Mouse (Mus musculus) heart, postnatal 0 days (tissue): ENCODE measurements around the gene Rec8. TPM values are rescaled to one million over a fixed set of nuclear protein-coding genes. Genes with fewer than 3 reads are reported as not detected.

Source experiments
- ATAC-seq: fragments of 200-750 bp; cut with Nextera tagmentation; 2 replicates; pipeline ENCODE4 v1.8.0; 2017; ENCODE audit warnings: low read depth, moderate number of reproducible peaks, moderate library complexity; ENCODE audit not compliant: insufficient read depth
- DNase-seq: peaks from one replicate; pipeline ENCODE4 v3.0.0-alpha.2; 2016; ENCODE audit warnings: low spot score
- H3K27ac ChIP-seq: fragments of 300-500 bp; sonication (generic); 2 replicates; pipeline ENCODE4 v1.5.1; 2014; ENCODE audit warnings: low read depth, mild to moderate bottlenecking
- H3K27me3 ChIP-seq: fragments of 300-500 bp; sonication (generic); 2 replicates; pipeline ENCODE4 v1.6.1; 2014; ENCODE audit warnings: low read length, mixed read lengths; ENCODE audit not compliant: control insufficient read depth, insufficient read depth
- H3K36me3 ChIP-seq: fragments of 300-500 bp; sonication (generic); replicated peaks from 2 replicates; pipeline ENCODE4 v1.6.1; 2014; ENCODE audit warnings: low read length, mixed read lengths; ENCODE audit not compliant: control insufficient read depth, insufficient read depth
- H3K4me1 ChIP-seq: fragments of 300-500 bp; sonication (generic); 2 replicates; pipeline ENCODE4 v1.6.1; 2014; ENCODE audit warnings: antibody characterized with exemption; ENCODE audit not compliant: control insufficient read depth, insufficient read depth
- H3K4me2 ChIP-seq: fragments of 300-500 bp; sonication (generic); 2 replicates; pipeline ENCODE4 v1.6.1; 2014; ENCODE audit warnings: low read depth, mild to moderate bottlenecking, low read length, moderate library complexity
- H3K4me3 ChIP-seq: fragments of 300-500 bp; sonication (generic); 2 replicates; pipeline ENCODE4 v1.5.1; 2014; ENCODE audit warnings: low read depth, low read length
- H3K9ac ChIP-seq: fragments of 300-500 bp; sonication (generic); replicated peaks from 2 replicates; pipeline ENCODE4 v1.6.1; 2014; ENCODE audit warnings: low read depth, low read length, mixed read lengths
- H3K9me3 ChIP-seq: fragments of 300-500 bp; sonication (generic); replicated peaks from 2 replicates; pipeline ENCODE4 v1.6.1; 2016; ENCODE audit warnings: low read length; ENCODE audit not compliant: control insufficient read depth
- CTCF ChIP-seq: IDR thresholded peaks from 2 replicates; pipeline ENCODE4 v1.5.1; 2016; ENCODE audit warnings: antibody characterized with exemption, control low read depth, low read depth
- EP300 ChIP-seq: IDR thresholded peaks from 2 replicates; pipeline ENCODE4 v1.6.1; 2016; ENCODE audit warnings: antibody characterized with exemption, low read depth
- WGBS: fragments of 180-500 bp; shearing (Covaris S2); extraction: QIAGEN DNeasy Blood & Tissue Kit; methylation state at CpG from one replicate; pipeline ENCODE4 v1.1.7; 2014; 5-methylcytosine and 5-hydroxymethylcytosine counted together
- polyA plus RNA-seq: library from polyadenylated mRNA; unstranded; fragments of >200 nt; fragmentation: Nextera tagmentation; extraction: Ambion mirVana; gene quantifications from 2 replicates; pipeline ENCODE4 v1.2.1, GENCODE M21; 2015
- total RNA-seq: library from RNA; depleted of rRNA; stranded (reverse); fragments of >200 nt; gene quantifications from 2 replicates; pipeline ENCODE4 v1.2.3, GENCODE M21; 2014; ENCODE audit warnings: low replicate concordance

Gene Rec8
- total and polyA plus RNA-seq, 2 experiments from 2014 or later, result 1.5 to 2.1 TPM

DNA sequence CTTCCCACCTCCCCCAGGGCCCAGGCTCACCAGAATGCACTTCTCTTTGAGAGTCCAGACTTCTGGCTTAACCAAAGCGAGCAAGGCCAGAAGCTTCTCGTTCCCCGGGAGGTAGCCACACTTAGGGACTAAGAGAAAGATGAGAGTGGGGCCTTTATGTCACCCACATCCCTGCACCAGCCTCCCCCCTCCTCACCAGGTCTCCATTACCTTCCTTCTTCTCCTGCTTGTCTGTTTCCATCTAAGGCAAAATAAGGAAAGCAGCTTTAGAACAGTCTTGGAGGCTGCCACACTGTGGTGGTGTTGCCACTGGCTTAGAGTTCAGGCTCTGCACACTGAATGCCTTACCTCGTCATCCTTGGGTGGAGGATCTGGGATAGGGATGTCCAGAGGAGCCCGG, 28.6 kb upstream of the Rec8 start:
- Histone ChIP-seq H3K4me1 (peaks cover 23% of the 10 kb centered on the region), H3K36me3 (peaks cover 23% of the 10 kb centered on the region), H3K27me3 (no peaks in the 10 kb centered on the region), H3K9me3 (no peaks in the 10 kb centered on the region), H3K4me2 (no peak overlapping the region), H3K4me3 (no peak overlapping the region), H3K27ac (no peak overlapping the region), H3K9ac (no peak overlapping the region)
- DNase-seq, result no peak
- TF ChIP-seq EP300 (no peak), CTCF (no peak)
- no peak for ATAC-seq
- 93% methylated on average over 5 of the region's 5 CpGs for WGBS

DNA sequence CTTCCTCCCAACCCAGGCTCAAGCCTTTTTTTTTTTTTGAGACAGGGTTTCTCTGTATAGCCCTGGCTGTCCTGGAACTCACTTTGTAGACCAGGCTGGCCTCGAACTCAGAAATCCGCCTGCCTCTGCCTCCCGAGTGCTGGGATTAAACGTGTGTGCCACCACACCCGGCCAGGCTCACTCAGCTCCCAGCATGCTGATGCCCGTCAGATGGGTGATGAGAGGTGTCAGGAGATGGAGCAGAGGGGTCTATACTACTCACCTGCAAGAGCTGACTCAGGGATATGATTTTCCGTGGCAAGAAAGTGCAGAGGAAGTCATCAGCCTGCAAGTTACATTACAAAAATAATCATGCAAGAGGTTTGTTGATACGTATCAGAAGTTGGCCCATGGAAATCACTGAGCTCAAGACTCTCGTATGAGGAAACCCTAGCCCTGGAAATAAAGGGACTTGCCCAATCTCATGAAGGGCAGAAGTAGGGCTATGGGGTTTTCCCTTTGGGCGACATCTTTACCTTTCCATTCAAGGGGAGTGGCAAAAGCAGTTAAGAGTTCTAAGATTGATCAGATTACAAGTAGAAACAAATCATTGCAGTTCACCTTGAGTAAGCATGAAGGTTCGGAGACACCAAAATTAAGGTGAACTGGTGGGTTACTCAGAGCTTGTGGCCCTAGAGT, 27.9 kb upstream of the Rec8 start:
- H3K9ac ChIP-seq, result peak overlapping the region; percentile 63
- DNase-seq (no peak), ATAC-seq (no peak)
- no peaks in the 10 kb centered on the region for H3K27me3 ChIP-seq
- peak overlapping the region; percentile 93 for H3K4me2 ChIP-seq
- peak overlapping the region; percentile 79 for H3K4me3 ChIP-seq
- peaks cover 29% of the 10 kb centered on the region for H3K36me3 ChIP-seq
- H3K9me3 ChIP-seq, result no peaks in the 10 kb centered on the region
- WGBS, result 81% methylated on average over 11 of the region's 11 CpGs
- peaks cover 23% of the 10 kb centered on the region for H3K4me1 ChIP-seq
- peak overlapping the region; percentile 96 for H3K27ac ChIP-seq
- TF ChIP-seq CTCF (no peak), EP300 (no peak)

DNA sequence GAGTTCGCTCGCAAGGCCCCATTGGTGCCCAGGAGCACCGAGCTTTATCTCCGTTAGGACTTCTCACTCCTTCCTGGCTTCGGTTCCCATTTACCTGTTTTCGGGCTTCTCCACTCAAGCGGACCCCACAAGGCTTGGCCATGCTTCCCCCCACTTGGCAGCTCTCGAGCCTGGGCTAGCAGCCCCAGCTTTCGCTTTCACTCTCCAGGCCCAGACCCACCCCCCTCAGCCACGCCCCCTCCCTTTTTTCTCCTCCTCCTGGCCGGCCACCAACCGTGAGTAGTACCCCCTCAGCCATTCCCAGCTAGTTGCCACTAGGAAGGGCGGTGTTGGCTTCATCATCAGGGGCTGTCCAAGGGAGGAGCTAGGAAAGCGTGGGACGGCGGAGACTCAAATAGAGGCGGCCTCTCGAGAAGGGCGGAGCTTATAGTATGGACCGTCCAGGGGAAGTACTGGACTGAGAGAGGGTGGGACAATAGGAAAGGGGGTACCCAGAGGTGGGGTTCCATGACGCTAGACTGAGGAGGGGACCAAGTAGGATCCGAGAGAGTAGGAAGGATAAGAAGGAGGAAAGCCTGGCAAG, 27.0 kb upstream of the Rec8 start, which contains the start of gene Psme2:
Gene Psme2 (minus strand): TSS at position 366 of the 583 bp plus-strand sequence.
- H3K4me3 ChIP-seq, result peak within 1 kb of the TSS; percentile 79
- 0% methylated on average over 22 of the region's 22 CpGs for WGBS
- peak within 1 kb of the TSS; percentile 72 for H3K9ac ChIP-seq
- TF ChIP-seq EP300 (no peak), CTCF (no peak; the same call in 1 of the 2 replicates)
- peaks cover 14% of the 10 kb centered on the region for H3K4me1 ChIP-seq
- H3K27ac ChIP-seq, result peak within 1 kb of the TSS; percentile 96
- H3K27me3 ChIP-seq, result no peaks in the 10 kb centered on the region
- peak; percentile 100 for DNase-seq
- H3K36me3 ChIP-seq, result peaks cover 38% of the 10 kb centered on the region
- peak; percentile 94 for ATAC-seq
- H3K9me3 ChIP-seq, result no peaks in the 10 kb centered on the region
- peak within 1 kb of the TSS; percentile 93 for H3K4me2 ChIP-seq

DNA sequence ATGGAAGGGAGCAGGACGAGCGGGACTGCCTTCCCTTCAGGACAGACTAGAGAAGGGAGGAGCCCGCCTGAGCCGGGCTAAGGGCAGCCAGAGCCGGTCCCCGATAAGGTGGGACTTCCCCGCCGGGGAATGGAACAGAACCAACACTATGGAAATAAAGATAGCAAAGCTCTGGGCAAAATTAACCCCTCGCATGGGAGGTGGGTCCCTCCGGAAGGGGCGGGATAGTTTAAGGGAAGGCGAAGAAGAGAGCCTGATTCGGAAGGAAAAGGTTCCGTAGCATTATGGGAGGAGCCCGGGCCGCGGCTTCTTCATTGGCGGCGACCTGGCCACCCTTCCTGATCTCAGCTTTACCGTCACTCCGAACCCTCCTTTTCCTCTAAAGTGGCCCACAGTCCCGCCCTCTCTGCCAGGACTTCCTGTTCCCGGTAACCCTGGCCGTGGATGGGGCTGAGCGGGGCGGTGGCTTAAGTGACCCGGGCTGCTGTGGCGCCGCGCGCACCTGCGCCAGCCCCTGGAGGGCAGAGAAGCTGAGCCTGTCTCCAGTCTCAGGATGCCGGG, 26.4 kb upstream of the Rec8 start, which contains the start of gene Rnf31:
Gene Rnf31 (plus strand): TSS at position 378 of the 561 bp plus-strand sequence.
- TF ChIP-seq CTCF (no peak), EP300 (peak; percentile 82; the same call in 1 of the 2 replicates)
- peaks cover 44% of the 10 kb centered on the region for H3K36me3 ChIP-seq
- no peaks in the 10 kb centered on the region for H3K27me3 ChIP-seq
- ATAC-seq (peak; percentile 86), DNase-seq (peak; percentile 99)
- peaks cover 12% of the 10 kb centered on the region for H3K4me1 ChIP-seq
- no peaks in the 10 kb centered on the region for H3K9me3 ChIP-seq
- WGBS, result under 1% methylated on average over 33 of the region's 33 CpGs
- H3K4me2 ChIP-seq, result peak within 1 kb of the TSS; percentile 93
- peak within 1 kb of the TSS; percentile 79 for H3K4me3 ChIP-seq
- H3K9ac ChIP-seq, result peak within 1 kb of the TSS; percentile 72
- peak within 1 kb of the TSS; percentile 96 for H3K27ac ChIP-seq

DNA sequence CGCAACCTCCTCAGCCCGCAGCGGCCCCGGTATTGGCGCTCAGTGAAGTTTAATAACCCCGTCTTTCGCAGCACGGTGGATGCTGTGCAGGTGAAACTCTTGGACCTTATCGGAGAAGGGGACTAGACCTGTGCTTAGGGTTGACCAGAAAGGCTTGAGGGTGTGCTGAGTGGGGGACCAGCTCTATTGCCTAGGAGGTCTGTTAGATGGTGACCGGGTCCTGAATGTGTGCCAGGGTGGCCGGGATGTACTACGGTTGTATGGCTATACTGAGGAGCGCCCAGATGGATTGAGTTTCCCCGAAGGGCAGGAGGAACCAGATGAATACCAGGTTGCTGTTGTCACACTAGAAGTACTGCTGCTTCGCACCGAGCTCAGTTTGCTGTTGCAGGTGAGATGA, 25.6 kb upstream of the Rec8 start:
- peak overlapping the region; percentile 72 for H3K9ac ChIP-seq
- H3K4me3 ChIP-seq, result peak overlapping the region; percentile 79
- no peaks in the 10 kb centered on the region for H3K27me3 ChIP-seq
- DNase-seq (no peak), ATAC-seq (no peak)
- 3% methylated on average over 16 of the region's 16 CpGs for WGBS
- peak overlapping the region; percentile 96 for H3K27ac ChIP-seq
- no peaks in the 10 kb centered on the region for H3K9me3 ChIP-seq
- TF ChIP-seq CTCF (no peak), EP300 (no peak)
- peaks cover 52% of the 10 kb centered on the region for H3K36me3 ChIP-seq
- peak overlapping the region; percentile 93 for H3K4me2 ChIP-seq
- H3K4me1 ChIP-seq, result peaks cover 12% of the 10 kb centered on the region
